Mouse (Mus musculus): ENCODE measurements at regions not wholly inside any gene's neighbourhood (a gene's known extent, or its start where the extent isn't known, plus 50 kb on each side); places are given as distances from the start of the nearest gene placed in this dataset.
A peak's percentile ranks its signal among the peaks of the same experiment; 100 is the strongest.

- 11% methylated on average over 5 of the region's 5 CpGs for WGBS
- H3K36me3 ChIP-seq (ENCODE audit: insufficient read depth, low read length) = no peaks in the 10 kb centered on the region
- H3K9me3 ChIP-seq (ENCODE audit: low read length) = no peaks in the 10 kb centered on the region
- no peak overlapping the region for H3K27ac ChIP-seq (ENCODE audit: low read length)
- TF ChIP-seq EP300 (IDR thresholded peaks at IDR 0.05) (no peak), CTCF (IDR thresholded peaks at IDR 0.05) (peak; percentile 15; the same call in 1 of the 2 replicates)
- no peak overlapping the region for H3K4me2 ChIP-seq (replicated peaks; ENCODE audit: low read depth, low read length)
- H3K4me3 ChIP-seq (ENCODE audit: low read depth, low read length) = no peak overlapping the region
- no peaks in the 10 kb centered on the region for H3K27me3 ChIP-seq (replicated peaks; ENCODE audit: insufficient read depth, low read length)
- H3K9ac ChIP-seq (replicated peaks; ENCODE audit: low read depth) = no peak overlapping the region
- no peaks in the 10 kb centered on the region for H3K4me1 ChIP-seq (ENCODE audit: insufficient read depth, low read depth, low read length)
- peak; percentile 24 for DNase-seq (ENCODE audit: low spot score)
- ATAC-seq = no peak
Measured at GRCm38 (mm10) chr11:82571525-82571924, 182.8 kb downstream of the Tmem132e start.

- no peak for ATAC-seq
- TF ChIP-seq EP300 (IDR thresholded peaks at IDR 0.05) (no peak), CTCF (IDR thresholded peaks at IDR 0.05) (no peak)
Measured at GRCm38 (mm10) chr11:82569819-82570218, 181.1 kb downstream of the Tmem132e start.

GRCm38 (mm10) chr11:82568219-82568676 lies 179.5 kb downstream of the Tmem132e start:
- 34% methylated on average over 2 of the region's 2 CpGs for WGBS
- no peak overlapping the region for H3K4me3 ChIP-seq (ENCODE audit: low read depth, low read length)
- DNase-seq (ENCODE audit: low spot score) (no peak), ATAC-seq (no peak)
- H3K27me3 ChIP-seq (replicated peaks; ENCODE audit: insufficient read depth, low read length) = no peaks in the 10 kb centered on the region
- no peak overlapping the region for H3K9ac ChIP-seq (replicated peaks; ENCODE audit: low read depth)
- H3K4me1 ChIP-seq (ENCODE audit: insufficient read depth, low read depth, low read length) = no peaks in the 10 kb centered on the region
- no peak overlapping the region for H3K27ac ChIP-seq (ENCODE audit: low read length)
- H3K4me2 ChIP-seq (replicated peaks; ENCODE audit: low read depth, low read length) = no peak overlapping the region
- TF ChIP-seq EP300 (IDR thresholded peaks at IDR 0.05) = no peak
- TF ChIP-seq CTCF (IDR thresholded peaks at IDR 0.05) = no peak
- no peaks in the 10 kb centered on the region for H3K9me3 ChIP-seq (ENCODE audit: low read length)
- H3K36me3 ChIP-seq (ENCODE audit: insufficient read depth, low read length) = no peaks in the 10 kb centered on the region

More at GRCm38 (mm10) chr11:82569819-82570218, 181.1 kb downstream of the Tmem132e start:
- H3K4me1 ChIP-seq (ENCODE audit: insufficient read depth, low read depth, low read length) = no peaks in the 10 kb centered on the region
- H3K27ac ChIP-seq (ENCODE audit: low read length) = no peak overlapping the region
- no peak overlapping the region for H3K9ac ChIP-seq (replicated peaks; ENCODE audit: low read depth)
- H3K9me3 ChIP-seq (ENCODE audit: low read length) = no peaks in the 10 kb centered on the region
- H3K36me3 ChIP-seq (ENCODE audit: insufficient read depth, low read length) = no peaks in the 10 kb centered on the region
- H3K4me2 ChIP-seq (replicated peaks; ENCODE audit: low read depth, low read length) = no peak overlapping the region
- H3K4me3 ChIP-seq (ENCODE audit: low read depth, low read length) = no peak overlapping the region
- DNase-seq (ENCODE audit: low spot score) = no peak
- no peaks in the 10 kb centered on the region for H3K27me3 ChIP-seq (replicated peaks; ENCODE audit: insufficient read depth, low read length)

GRCm38 (mm10) chr11:82567014-82567685 lies 178.4 kb downstream of the Tmem132e start:
- Histone ChIP-seq H3K27me3 (replicated peaks; ENCODE audit: insufficient read depth, low read length) (no peaks in the 10 kb centered on the region), H3K27ac (ENCODE audit: low read length) (no peak overlapping the region), H3K9me3 (ENCODE audit: low read length) (no peaks in the 10 kb centered on the region), H3K9ac (replicated peaks; ENCODE audit: low read depth) (no peak overlapping the region), H3K4me1 (ENCODE audit: insufficient read depth, low read depth, low read length) (no peaks in the 10 kb centered on the region), H3K4me3 (ENCODE audit: low read depth, low read length) (no peak overlapping the region), H3K4me2 (replicated peaks; ENCODE audit: low read depth, low read length) (no peak overlapping the region), H3K36me3 (ENCODE audit: insufficient read depth, low read length) (no peaks in the 10 kb centered on the region)
- WGBS = 59% methylated on average over 9 of the region's 9 CpGs
- no peak for DNase-seq (ENCODE audit: low spot score)
- ATAC-seq = no peak
- TF ChIP-seq CTCF (IDR thresholded peaks at IDR 0.05) (no peak), EP300 (IDR thresholded peaks at IDR 0.05) (no peak)

GRCm38 (mm10) chr11:82566092-82566491 lies 177.4 kb downstream of the Tmem132e start:
- no peaks in the 10 kb centered on the region for H3K27me3 ChIP-seq (replicated peaks; ENCODE audit: insufficient read depth, low read length)
- DNase-seq (ENCODE audit: low spot score) (no peak), ATAC-seq (no peak)
- H3K9ac ChIP-seq (replicated peaks; ENCODE audit: low read depth) = no peak overlapping the region
- no peaks in the 10 kb centered on the region for H3K9me3 ChIP-seq (ENCODE audit: low read length)
- H3K27ac ChIP-seq (ENCODE audit: low read length) = no peak overlapping the region
- H3K4me3 ChIP-seq (ENCODE audit: low read depth, low read length) = no peak overlapping the region
- no peaks in the 10 kb centered on the region for H3K36me3 ChIP-seq (ENCODE audit: insufficient read depth, low read length)
- no peaks in the 10 kb centered on the region for H3K4me1 ChIP-seq (ENCODE audit: insufficient read depth, low read depth, low read length)
- 66% methylated on average over 4 of the region's 4 CpGs for WGBS
- no peak overlapping the region for H3K4me2 ChIP-seq (replicated peaks; ENCODE audit: low read depth, low read length)
- no peak for TF ChIP-seq EP300 (IDR thresholded peaks at IDR 0.05)
- no peak for TF ChIP-seq CTCF (IDR thresholded peaks at IDR 0.05)

GRCm38 (mm10) chr11:82564181-82564580 lies 175.5 kb downstream of the Tmem132e start:
- H3K4me3 ChIP-seq (ENCODE audit: low read depth, low read length) = no peak overlapping the region

More at GRCm38 (mm10) chr11:82564181-82564580, 175.5 kb downstream of the Tmem132e start:
- no peaks in the 10 kb centered on the region for H3K9me3 ChIP-seq (ENCODE audit: low read length)
- no peak overlapping the region for H3K4me2 ChIP-seq (replicated peaks; ENCODE audit: low read depth, low read length)
- H3K9ac ChIP-seq (replicated peaks; ENCODE audit: low read depth) = no peak overlapping the region
- H3K27me3 ChIP-seq (replicated peaks; ENCODE audit: insufficient read depth, low read length) = no peaks in the 10 kb centered on the region
- no peak overlapping the region for H3K27ac ChIP-seq (ENCODE audit: low read length)
- no peaks in the 10 kb centered on the region for H3K4me1 ChIP-seq (ENCODE audit: insufficient read depth, low read depth, low read length)
- ATAC-seq = no peak
- WGBS = 47% methylated on average over 10 of the region's 10 CpGs
- H3K36me3 ChIP-seq (ENCODE audit: insufficient read depth, low read length) = no peaks in the 10 kb centered on the region
- TF ChIP-seq CTCF (IDR thresholded peaks at IDR 0.05) = no peak
- TF ChIP-seq EP300 (IDR thresholded peaks at IDR 0.05) = no peak
- no peak for DNase-seq (ENCODE audit: low spot score)

All from lung, postnatal 0 days (tissue).